Mouse (Mus musculus) erythroblast, embryonic 14.5 days (primary cell): ENCODE results near the gene Ccdc30. TPM values are rescaled to one million over a fixed set of nuclear protein-coding genes. Genes with fewer than 3 reads are reported as not detected.

Source experiments
- H3K27me3 ChIP-seq: 2 replicates; pipeline ENCODE4 v1.6.1; 2012; ENCODE audit warnings: inconsistent platforms; ENCODE audit not compliant: control insufficient read depth
- H3K36me3 ChIP-seq: 2 replicates; pipeline ENCODE4 v1.6.1; 2012; ENCODE audit warnings: mild to moderate bottlenecking, inconsistent platforms; ENCODE audit not compliant: control insufficient read depth
- H3K4me1 ChIP-seq: 2 replicates; pipeline ENCODE4 v1.6.1; 2012; ENCODE audit warnings: inconsistent platforms; ENCODE audit not compliant: control insufficient read depth
- H3K4me3 ChIP-seq: replicated peaks from 2 replicates; pipeline ENCODE3; 2012; ENCODE audit warnings: moderate library complexity, mild to moderate bottlenecking, inconsistent platforms
- H3K9me3 ChIP-seq: 2 replicates; pipeline ENCODE4 v1.6.1; 2012; ENCODE audit warnings: low read length, inconsistent platforms, mixed read lengths; ENCODE audit not compliant: control insufficient read depth
- GATA1 ChIP-seq: IDR thresholded peaks from 2 replicates; pipeline ENCODE4 v1.6.1; 2012; ENCODE audit warnings: low read length, inconsistent platforms, mixed read lengths
- TAL1 ChIP-seq: IDR thresholded peaks from 3 replicates; pipeline ENCODE4 v1.6.1; 2012; ENCODE audit warnings: low read length, inconsistent platforms, mixed read lengths
- polyA plus RNA-seq: library from polyadenylated mRNA; stranded (reverse); fragments of >175 nt; gene quantifications from 2 replicates; pipeline ENCODE4 v1.2.3, GENCODE M21; 2012

Ccdc30 gene
- polyA plus RNA-seq, 1 experiment: not detected

DNA sequence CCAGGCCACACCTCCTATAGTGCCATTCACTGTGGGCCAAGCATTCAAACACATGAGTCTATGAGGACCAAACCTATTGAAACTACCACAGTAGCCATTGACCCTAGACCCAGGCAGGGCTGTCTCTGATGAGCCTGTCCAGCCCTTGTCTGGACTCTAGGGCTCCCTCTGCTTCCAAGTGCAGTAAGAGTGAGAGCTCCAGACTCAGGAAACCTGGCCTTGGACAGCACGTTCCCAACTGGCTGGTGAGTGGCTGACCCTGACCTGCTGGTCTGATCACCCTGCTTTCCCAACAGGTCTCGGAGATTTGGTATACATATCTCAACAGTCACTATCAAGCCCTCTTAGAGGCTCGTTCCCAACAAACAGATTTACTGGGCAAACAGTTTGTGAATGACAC lies 32.5 kb upstream of the Ccdc30 start:
- H3K4me3 ChIP-seq: no peak overlapping the region
- TF ChIP-seq GATA1: no peak
- TF ChIP-seq TAL1: no peak
- no peaks in the 10 kb centered on the region for H3K27me3 ChIP-seq
- H3K36me3 ChIP-seq: no peaks in the 10 kb centered on the region
- H3K9me3 ChIP-seq: no peaks in the 10 kb centered on the region
- H3K4me1 ChIP-seq: 0 out of 2 replicates have a peak, but pooled peaks cover 2% of the 10 kb centered on the region

DNA sequence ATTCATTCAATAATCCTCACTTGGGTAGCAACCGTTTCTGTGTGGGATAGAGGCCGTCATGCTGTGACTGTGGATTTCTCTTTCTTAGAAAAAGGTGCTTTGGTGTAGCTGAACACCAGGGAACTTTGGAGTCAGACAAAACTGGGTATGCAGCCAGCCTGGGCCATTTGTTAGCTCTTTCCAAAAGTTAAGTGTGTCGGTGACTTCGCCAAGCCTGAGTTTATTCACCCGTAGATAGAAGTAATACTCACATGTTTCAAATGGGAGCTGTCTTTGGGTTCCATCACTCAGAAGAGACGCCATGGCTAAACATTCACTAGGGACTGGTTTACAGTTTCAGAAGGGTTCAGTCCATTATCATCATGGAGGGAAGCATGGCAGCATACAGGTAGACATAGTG lies 31.9 kb upstream of the Ccdc30 start:
- TF ChIP-seq GATA1 (no peak), TAL1 (no peak)
- Histone ChIP-seq H3K36me3 (no peaks in the 10 kb centered on the region), H3K4me3 (no peak overlapping the region), H3K27me3 (peaks cover 3% of the 10 kb centered on the region; the same call in 1 of the 2 replicates), H3K9me3 (no peaks in the 10 kb centered on the region), H3K4me1 (peaks cover 7% of the 10 kb centered on the region)

DNA sequence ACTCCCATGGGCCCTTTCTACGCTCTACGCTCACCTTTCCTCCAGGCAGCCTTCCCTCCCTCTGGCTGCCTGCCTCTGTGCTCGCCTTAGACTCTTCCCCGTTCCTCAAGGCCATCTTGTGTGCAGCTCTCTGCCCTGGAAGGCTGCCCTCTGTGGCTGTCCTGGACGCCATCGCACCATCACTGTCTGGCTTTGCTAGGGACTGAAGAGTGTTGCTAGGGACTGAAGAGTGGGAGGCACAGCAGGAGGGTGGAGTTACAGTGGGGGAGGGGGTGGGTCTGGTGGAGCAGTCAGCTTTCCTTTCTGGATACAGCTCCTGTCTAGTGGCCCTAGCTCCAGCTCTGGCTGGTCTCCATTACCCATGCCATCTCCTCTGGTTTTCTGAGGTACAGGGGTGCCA lies 27.2 kb upstream of the Ccdc30 start:
- Histone ChIP-seq H3K27me3 (peaks cover 5% of the 10 kb centered on the region; the same call in 1 of the 2 replicates), H3K4me1 (peaks cover 15% of the 10 kb centered on the region), H3K4me3 (no peak overlapping the region), H3K36me3 (no peaks in the 10 kb centered on the region), H3K9me3 (no peaks in the 10 kb centered on the region)
- TF ChIP-seq TAL1: no peak
- no peak for TF ChIP-seq GATA1

DNA sequence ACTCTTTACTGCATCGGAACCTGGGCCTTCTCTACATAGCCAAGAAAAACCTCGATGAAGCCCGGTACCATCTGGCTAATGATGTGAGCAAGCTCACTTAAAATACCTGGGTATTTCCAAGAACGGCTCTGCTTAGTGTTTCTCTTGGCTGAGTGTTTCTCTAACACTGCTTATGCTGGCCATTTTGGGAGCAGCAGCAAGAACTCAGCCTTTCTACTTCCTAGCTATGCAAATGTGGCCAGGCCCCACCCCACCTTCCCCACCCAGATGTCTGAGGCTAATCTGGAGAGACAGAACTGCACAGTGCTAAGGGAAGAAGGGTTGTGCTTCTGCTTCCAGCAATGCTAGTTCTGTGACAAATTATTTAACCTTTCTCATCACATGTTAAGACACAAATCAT lies 26.5 kb upstream of the Ccdc30 start:
- Histone ChIP-seq H3K27me3 (peaks cover 8% of the 10 kb centered on the region), H3K36me3 (no peaks in the 10 kb centered on the region), H3K4me1 (peaks cover 15% of the 10 kb centered on the region), H3K4me3 (no peak overlapping the region), H3K9me3 (no peaks in the 10 kb centered on the region)
- no peak for TF ChIP-seq TAL1
- TF ChIP-seq GATA1: no peak

DNA sequence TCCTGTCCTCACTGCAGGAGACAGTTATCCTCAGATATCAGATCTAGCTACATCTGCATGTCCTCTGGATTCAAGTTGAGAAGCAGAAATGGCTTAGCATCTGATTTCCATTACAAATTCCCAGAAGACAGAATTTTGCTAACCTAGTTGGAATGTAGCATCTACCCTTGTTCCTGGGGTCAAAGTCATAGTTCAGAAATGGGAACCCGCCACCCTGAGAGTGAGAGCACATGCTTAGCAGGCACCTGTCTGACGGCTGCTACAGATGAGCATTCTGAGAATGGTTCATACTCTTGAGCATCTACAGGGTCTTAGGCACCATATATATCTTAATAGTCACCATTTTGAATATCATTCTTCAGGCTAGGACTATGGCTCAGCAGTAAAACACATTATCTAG lies 22.6 kb upstream of the Ccdc30 start:
- H3K36me3 ChIP-seq: no peaks in the 10 kb centered on the region
- TF ChIP-seq GATA1: no peak
- no peak for TF ChIP-seq TAL1
- H3K4me1 ChIP-seq: peaks cover 13% of the 10 kb centered on the region
- no peaks in the 10 kb centered on the region; the same call in 1 of the 2 replicates for H3K9me3 ChIP-seq
- H3K27me3 ChIP-seq: peaks cover 11% of the 10 kb centered on the region
- H3K4me3 ChIP-seq: no peak overlapping the region

DNA sequence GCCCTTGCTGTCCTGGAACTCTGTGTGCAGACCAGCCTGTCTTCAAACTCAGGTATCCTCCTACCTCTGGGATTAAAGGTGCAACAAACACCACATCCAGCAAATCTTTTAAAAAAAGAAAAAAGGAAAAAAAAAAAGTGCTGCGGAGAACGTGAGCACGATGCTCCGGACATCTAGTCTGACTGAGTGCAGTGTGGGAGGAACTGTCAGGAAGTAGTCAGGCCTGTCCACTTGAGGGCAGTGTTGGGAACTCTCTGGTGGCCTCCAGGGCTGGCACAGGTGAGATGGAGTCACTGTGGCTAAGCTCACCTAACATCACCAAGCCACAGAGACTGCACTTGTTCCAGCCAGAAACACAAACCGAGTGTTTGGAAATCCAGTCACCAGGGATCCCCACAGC lies 15.4 kb upstream of the Ccdc30 start:
- Histone ChIP-seq H3K27me3 (peaks cover 13% of the 10 kb centered on the region), H3K9me3 (no peaks in the 10 kb centered on the region), H3K4me1 (peaks cover 24% of the 10 kb centered on the region), H3K4me3 (peak overlapping the region; percentile 0), H3K36me3 (no peaks in the 10 kb centered on the region)
- TF ChIP-seq TAL1 (no peak), GATA1 (no peak)

DNA sequence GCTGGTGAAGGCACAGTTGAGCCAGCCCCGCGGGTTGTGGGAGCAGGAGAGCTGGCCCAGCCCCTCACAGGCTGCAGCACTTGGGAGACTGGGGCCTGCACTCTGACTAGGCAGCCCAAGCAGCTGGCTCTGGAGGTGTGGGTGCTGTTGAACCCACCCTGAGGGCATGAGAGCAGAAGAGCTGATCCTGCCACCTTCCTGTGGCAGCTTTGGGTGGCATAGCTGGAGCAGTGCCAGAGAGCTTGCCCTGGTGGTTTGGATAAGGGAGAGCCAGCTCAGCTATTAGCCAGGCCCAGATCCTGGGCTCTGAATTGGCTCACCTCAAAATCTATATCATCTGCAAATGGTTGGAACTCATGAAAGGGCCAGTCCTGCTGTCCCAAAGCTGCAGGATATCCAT lies 12.4 kb upstream of the Ccdc30 start:
- H3K27me3 ChIP-seq: peaks cover 8% of the 10 kb centered on the region

DNA sequence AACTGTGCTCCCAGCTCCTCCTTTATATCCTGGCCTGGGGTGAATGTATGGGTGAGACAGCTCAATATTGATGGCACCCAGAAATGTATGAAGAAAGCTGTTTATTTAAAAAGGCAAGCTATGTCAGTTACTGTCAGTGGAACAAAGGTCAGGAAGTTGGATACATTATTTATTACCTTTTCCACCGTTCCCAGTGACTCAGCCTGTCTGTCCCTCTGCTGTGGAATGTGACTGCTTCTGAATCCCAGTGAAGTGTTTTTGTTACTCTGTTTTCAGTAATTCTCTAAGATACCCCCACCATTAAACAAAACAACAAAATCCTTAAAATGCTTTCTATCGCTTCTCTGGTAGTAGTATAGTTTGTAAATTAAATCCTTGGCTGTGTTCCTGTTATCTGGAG lies 10.3 kb upstream of the Ccdc30 start:
- Histone ChIP-seq H3K4me3 (no peak overlapping the region), H3K36me3 (no peaks in the 10 kb centered on the region), H3K27me3 (no peaks in the 10 kb centered on the region; the same call in 1 of the 2 replicates), H3K9me3 (no peaks in the 10 kb centered on the region), H3K4me1 (peaks cover 67% of the 10 kb centered on the region)
- no peak for TF ChIP-seq GATA1
- no peak for TF ChIP-seq TAL1

More for the DNA sequence above, 12.4 kb upstream of the Ccdc30 start:
- Histone ChIP-seq H3K4me3 (no peak overlapping the region), H3K9me3 (no peaks in the 10 kb centered on the region), H3K4me1 (peaks cover 54% of the 10 kb centered on the region), H3K36me3 (no peaks in the 10 kb centered on the region)
- TF ChIP-seq GATA1 (no peak), TAL1 (no peak)

DNA sequence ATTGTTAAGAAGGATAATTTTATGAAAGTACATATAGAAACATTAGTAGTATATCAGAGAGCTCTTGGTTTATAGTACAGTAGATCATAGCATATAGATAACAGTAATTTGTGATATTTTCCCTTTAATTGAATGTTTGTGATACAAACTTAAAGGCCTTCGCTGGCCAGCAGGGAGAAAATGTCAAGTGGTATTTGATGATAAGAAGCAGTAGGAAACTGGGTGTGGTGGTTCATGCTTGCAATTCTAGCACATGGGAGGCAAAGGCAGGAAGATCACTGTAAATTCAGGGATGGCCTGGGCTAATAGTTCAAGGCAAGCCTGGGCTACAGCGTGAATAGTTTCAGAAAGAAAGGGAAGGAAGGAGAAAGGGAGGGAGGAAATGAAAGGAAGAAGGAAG lies 9.8 kb upstream of the Ccdc30 start:
- TF ChIP-seq TAL1 (no peak), GATA1 (no peak)
- H3K9me3 ChIP-seq: no peaks in the 10 kb centered on the region
- peaks cover 63% of the 10 kb centered on the region for H3K4me1 ChIP-seq

More for the DNA sequence above, 9.8 kb upstream of the Ccdc30 start:
- no peaks in the 10 kb centered on the region; the same call in 1 of the 2 replicates for H3K27me3 ChIP-seq
- H3K36me3 ChIP-seq: no peaks in the 10 kb centered on the region
- H3K4me3 ChIP-seq: no peak overlapping the region
